ENCODE assay signal across 10 mouse cellular contexts in genomic region chr17:27392918-27393317, GRCm38 (mm10).
DNase-seq lines count a peak whose midpoint lies in the region; ATAC-seq and TF ChIP-seq lines count a peak whose summit lies in the region.
"Had no signal": no experiment of that assay in that cellular context is flagged by ENCODE, and none has a peak within 500 bp of the region (broad histone marks: within the 10 kb centered on the region; RNA-seq: fewer than 3 reads in every experiment).

No protein-coding gene starts in this region.

- H3K27ac ChIP-seq in kidney, postnatal 0 days = no peak overlapping the region
- peak overlapping the region; percentile 44 for H3K27ac ChIP-seq in midbrain, embryonic 12.5 days (replicated peaks)
- H3K27ac ChIP-seq: liver, embryonic 14.5 days had no signal

- no peaks in the 10 kb centered on the region for H3K27me3 ChIP-seq in kidney, postnatal 0 days (ENCODE audit: insufficient read depth, low read length)
- H3K27me3 ChIP-seq in midbrain, embryonic 12.5 days = no peaks in the 10 kb centered on the region

- no peak for TF ChIP-seq POLR2A in brain, embryonic 14.5 days (IDR thresholded peaks at IDR 0.05; ENCODE audit: borderline replicate concordance, extremely low read depth, insufficient read depth, insufficient read length, poor library complexity, severe bottlenecking)

- intact Hi-C loops in heart, postnatal 25 days (cut with DNase I) = no loop called here

- WGBS in kidney, postnatal 0 days = 54% methylated on average over 8 of the region's 8 CpGs
- 36% methylated on average over 8 of the region's 8 CpGs for WGBS in midbrain, embryonic 12.5 days

- H3K4me2 ChIP-seq in kidney, postnatal 0 days (ENCODE audit: low read length) = no peak overlapping the region
- no peak overlapping the region for H3K4me2 ChIP-seq in midbrain, embryonic 12.5 days (replicated peaks)

- DNase-seq in kidney, postnatal 0 days (ENCODE audit: low spot score) = peak; percentile 11
- no peak for DNase-seq in kidney, postnatal 36 days
- DNase-seq in brain, embryonic 14.5 days (ENCODE audit: low read depth) = peak; percentile 80
- DNase-seq in heart, postnatal 25 days (ENCODE audit: low spot score) = peak; percentile 9
- DNase-seq in c-Kit-positive CD71-positive TER-119-positive erythroid progenitor cells, embryonic 14.5 days (ENCODE audit: low spot score) = no peak
- no peak for DNase-seq in urinary bladder, postnatal 10 days (ENCODE audit: low spot score)
- no peak for DNase-seq in spleen, postnatal 14 days (ENCODE audit: low spot score in 2 of 2)
- DNase-seq: kidney, adult 2 months had no signal

- H3K4me1 ChIP-seq in kidney, postnatal 0 days (replicated peaks; ENCODE audit: insufficient read depth, low read length) = no peaks in the 10 kb centered on the region
- peaks cover 29% of the 10 kb centered on the region for H3K4me1 ChIP-seq in midbrain, embryonic 12.5 days

- H3K9ac ChIP-seq in kidney, postnatal 0 days (ENCODE audit: low read depth, low read length) = no peak overlapping the region
- H3K9ac ChIP-seq in midbrain, embryonic 12.5 days (replicated peaks) = no peak overlapping the region
- H3K9ac ChIP-seq: liver, embryonic 14.5 days had no signal

- H3K9me3 ChIP-seq in kidney, postnatal 0 days (replicated peaks; ENCODE audit: low read length) = no peaks in the 10 kb centered on the region
- H3K9me3 ChIP-seq in midbrain, embryonic 12.5 days = no peaks in the 10 kb centered on the region

- H3K4me3 ChIP-seq in kidney, postnatal 0 days (replicated peaks; ENCODE audit: low read depth, low read length) = no peak overlapping the region
- H3K4me3 ChIP-seq in midbrain, embryonic 12.5 days = no peak overlapping the region

- TF ChIP-seq CTCF in kidney, postnatal 0 days (IDR thresholded peaks at IDR 0.05; ENCODE audit: low read depth) = no peak
- TF ChIP-seq CTCF in brain, embryonic 14.5 days (IDR thresholded peaks at IDR 0.05; ENCODE audit: borderline replicate concordance, extremely low read depth, insufficient read depth, insufficient read length) = no peak

- no peaks in the 10 kb centered on the region for H3K36me3 ChIP-seq in kidney, postnatal 0 days (ENCODE audit: insufficient read depth, low read length)
- H3K36me3 ChIP-seq in midbrain, embryonic 12.5 days = no peaks in the 10 kb centered on the region

- no peak for ATAC-seq in kidney, postnatal 0 days (replicated peaks; ENCODE audit: low FRiP score, low read depth)
- ATAC-seq in midbrain, embryonic 12.5 days (ENCODE audit: low FRiP score, low read depth) = peak; percentile 66

Comparison
In these comparisons a context has a peak if more than half of its experiments do, and no peak if none do; other contexts are left out.
1. DNase-seq: peak in kidney, postnatal 0 days (single experiment), brain, embryonic 14.5 days (single experiment) and heart, postnatal 25 days (single experiment); none in kidney, postnatal 36 days (0 of 2), c-Kit-positive CD71-positive TER-119-positive erythroid progenitor cells, embryonic 14.5 days (single experiment), urinary bladder, postnatal 10 days (single experiment) and spleen, postnatal 14 days (0 of 2).